Mouse (Mus musculus) myocyte (in vitro differentiated cells): ENCODE measurements at regions not wholly inside any gene's neighbourhood (a gene's known extent, or its start where the extent isn't known, plus 50 kb on each side); places are given as distances from the start of the nearest gene placed in this dataset.

Experiments used
- MYOD1 ChIP-seq, 3 experiments: IDR thresholded peaks; one replicate each; pipeline ENCODE4 v1.6.1; 2011; ENCODE audit warnings: control low read depth in 2 of 3, low read depth in 2 of 3, mild to moderate bottlenecking in 2 of 3, moderate library complexity in 1 of 3; ENCODE audit not compliant: insufficient read length in 2 of 3, control insufficient read depth in 1 of 3
- POLR2A ChIP-seq: IDR thresholded peaks from one replicate; pipeline ENCODE4 v1.6.1; 2011; ENCODE audit warnings: low read depth, mild to moderate bottlenecking, control low read depth, moderate library complexity; ENCODE audit not compliant: insufficient read length
- REST ChIP-seq: IDR thresholded peaks from one replicate; pipeline ENCODE4 v1.6.1; 2011; ENCODE audit warnings: mild to moderate bottlenecking, control low read depth, moderate library complexity; ENCODE audit not compliant: insufficient read depth, insufficient read length

- no peak for TF ChIP-seq POLR2A
- TF ChIP-seq REST: no peak
- TF ChIP-seq MYOD1 (IDR thresholded peaks at IDR 0.05; ENCODE audit: control insufficient read depth in 1 of 3, insufficient read length in 2 of 3, low read depth in 2 of 3): no peak
These were observed 480.0 kb downstream of the Klf5 start for GRCm38 (mm10) chr14:99778477-99778876.
